Mouse (Mus musculus) right cerebral cortex, postnatal 10 days (tissue): ENCODE data around the gene Dapk2.

Experiments
- DNase-seq, 2 experiments: peaks; one replicate each; pipeline ENCODE4 v3.0.0; 2021; ENCODE audit warnings: low spot score in 2 of 2

The Dapk2 gene

DNA sequence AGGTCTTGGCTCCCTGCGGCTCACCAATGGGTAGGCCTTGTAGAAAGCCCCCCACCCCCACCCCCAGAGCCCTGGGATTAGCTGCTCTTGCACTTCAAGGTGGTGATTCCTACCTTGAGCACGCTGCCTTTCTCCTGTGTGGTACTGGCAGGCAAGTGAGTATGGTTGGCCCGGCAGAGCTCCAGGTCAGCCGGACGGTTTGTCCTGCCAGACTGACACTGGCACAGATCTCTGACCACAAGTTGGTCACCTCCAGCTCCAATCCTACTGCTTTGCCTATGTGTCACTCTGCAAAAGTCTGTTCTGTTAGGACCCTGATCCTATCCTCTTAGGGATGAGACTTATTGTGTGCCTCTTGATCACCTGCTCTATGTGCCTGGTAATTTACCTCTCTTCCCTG lies 26.5 kb downstream of the Dapk2 start:
- no peak for DNase-seq

DNA sequence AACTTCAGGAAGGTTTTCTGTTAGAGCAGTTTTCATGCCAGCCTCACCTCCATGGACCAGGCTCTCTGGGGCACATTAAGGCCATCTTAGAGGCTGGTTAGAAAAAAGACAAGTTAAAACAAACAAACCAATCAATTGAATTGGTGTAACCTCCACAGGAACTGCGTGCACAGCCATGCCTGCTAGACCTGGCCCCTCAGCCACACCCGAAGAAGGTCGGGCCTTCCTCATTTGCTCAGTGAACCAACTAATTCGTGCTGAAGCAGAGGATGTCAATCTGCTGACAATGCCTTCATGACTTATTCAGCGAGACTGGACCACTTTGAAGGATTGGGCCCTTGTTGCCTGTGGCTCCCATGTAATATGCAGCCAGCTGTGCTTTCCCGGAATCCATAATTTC lies 28.4 kb downstream of the Dapk2 start:
- DNase-seq: no peak

DNA sequence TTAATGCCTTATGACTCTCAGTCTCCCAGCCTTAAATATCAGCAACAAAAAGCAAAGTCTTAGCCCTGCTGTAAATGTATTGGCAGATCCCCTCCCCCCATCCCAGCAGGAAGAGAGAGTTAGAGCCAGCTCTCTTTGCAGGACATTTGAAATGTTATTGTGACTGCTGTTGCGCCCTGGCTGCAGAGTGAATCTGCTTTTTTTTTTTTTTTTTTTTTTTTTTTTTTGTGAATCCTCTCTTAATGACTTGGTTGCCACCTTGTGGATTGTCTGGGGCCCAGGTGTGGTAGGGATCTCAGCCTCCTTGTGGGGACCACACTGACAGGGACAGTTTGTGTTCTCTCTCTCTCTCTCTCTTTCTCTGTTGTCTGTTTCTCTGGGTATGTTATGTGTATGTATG lies 31.0 kb downstream of the Dapk2 start:
- DNase-seq: no peak

DNA sequence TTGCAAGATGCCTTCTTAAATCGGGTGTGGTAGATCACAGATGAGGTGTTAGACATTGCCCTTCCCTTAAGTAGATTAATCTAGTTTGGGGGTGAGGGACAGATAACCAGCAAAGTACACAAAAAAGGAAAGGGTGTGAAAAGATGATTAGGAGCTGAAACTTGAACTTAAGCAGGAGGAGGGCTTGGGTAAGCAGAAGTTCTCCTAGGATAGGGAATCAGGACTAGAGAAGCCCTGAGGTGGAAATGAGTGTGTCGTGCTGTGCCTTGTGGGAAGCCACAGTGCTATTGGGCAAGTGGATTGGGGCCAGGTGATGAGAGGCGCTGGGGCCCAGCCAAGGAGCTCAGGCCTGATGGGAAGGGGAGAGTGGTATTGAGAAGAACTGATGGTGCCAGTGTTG lies 36.0 kb downstream of the Dapk2 start:
- DNase-seq: no peak

DNA sequence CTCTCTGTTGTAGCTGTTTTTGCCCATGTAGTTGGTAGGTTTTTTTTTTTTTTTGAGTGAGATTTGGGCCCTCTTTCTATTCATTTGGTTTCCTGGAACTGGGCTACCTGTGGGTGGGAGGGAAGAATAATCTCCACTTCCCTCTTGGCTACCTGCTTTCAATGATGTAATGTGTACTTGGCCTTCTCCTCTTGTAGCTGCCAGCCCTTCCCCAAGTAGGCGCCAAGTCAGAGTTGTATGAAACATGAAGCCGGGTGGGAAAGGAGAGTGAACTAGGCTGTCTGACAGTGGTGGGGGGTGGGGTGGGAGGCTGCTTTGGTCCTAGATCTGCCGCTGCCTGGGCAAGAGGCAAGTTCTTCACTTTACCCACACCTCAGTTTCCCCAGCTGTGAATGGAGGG lies 38.5 kb downstream of the Dapk2 start:
- no peak for DNase-seq

DNA sequence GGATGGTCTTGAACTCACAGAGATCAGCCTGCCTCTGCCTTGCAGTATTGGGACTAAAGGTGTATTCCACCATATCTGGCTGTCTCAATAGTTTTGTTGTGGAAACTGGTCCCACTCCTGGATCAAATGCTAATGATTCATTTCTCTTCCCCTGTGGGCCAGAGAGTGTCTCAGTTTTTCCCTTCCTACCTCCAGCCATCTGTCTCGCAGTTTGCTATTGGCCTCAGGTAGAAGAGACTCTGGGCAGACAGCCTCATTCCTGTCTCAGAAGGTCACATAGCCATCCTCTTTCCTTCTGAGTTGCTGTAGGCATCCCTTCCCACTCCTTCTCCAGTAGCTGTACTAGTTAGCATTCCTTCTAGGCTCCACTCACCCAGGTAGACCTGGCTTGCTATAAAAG lies 40.5 kb downstream of the Dapk2 start:
- DNase-seq: no peak

DNA sequence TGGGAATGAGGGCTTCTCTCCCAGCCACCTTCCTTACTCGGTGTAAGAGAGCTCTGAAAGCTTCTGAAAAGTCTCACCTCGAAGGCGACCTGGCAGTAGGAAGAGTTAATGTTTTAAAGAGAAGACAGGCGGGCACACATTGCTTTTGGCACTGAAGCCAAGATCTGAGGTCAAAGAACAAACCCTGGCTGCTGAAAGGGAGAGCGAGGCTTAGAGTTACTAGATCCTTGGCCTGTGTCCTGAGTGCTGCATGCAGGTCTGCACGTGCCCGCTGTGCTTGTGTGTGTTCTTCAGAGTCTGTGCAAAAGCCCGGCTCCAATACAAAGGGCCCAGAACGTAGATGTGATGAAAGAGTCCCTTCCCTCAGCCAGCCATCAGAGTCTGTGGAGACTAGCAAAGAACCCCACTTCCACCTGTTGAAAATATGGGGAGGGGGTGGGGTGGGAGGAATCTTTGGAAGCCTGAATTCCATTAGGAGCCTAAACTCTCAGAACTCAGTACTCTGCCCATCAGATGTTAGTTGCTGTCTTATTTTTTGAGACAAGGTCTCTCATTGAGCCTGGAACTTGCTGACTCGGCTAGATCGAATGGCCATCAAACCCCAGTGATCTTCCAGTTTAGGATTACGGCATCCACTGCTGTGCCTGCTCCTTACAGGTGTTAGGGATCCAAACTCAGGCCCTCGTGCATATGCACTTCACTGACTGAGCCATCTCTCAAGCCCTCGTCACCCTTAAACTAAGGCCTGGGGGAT lies 41.8 kb downstream of the Dapk2 start:
- DNase-seq: no peak

DNA sequence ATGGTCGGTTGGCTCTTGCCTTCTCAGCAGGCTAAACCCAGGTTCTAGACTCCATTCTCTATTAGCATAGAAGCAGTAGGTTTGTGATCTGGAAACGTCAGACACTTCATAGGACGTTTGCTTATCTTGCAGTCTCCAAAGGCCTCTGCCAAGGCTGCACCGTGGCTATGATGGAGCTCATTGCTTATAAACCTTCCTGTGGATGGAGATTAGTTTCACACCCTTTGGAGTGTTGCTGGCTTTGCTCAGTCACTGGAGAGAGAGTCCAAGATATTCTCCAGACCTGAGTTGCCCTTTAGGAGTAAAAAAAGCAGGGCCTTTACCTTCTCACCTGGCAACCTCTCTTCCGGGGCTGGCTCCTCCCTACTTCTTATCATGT lies 42.4 kb downstream of the Dapk2 start:
- DNase-seq: no peak

DNA sequence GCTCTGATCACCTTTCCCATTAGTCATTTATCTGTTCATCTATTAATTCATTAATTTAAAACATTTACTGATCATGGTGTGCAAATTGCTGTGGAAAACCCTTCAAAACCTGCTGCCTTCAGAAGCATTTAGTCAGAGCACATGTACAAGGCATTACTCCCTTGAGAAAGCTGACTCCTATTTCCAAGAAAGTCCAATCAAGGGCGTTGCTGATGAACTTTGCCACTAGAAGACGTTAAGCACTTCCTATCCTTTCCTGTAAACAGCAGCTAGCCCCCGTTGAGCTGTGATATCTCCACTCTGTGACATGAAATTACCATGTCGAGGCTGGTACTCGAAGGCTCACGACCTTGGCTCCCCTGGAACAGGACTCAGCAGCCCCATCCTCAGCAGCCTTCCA lies 43.6 kb downstream of the Dapk2 start:
- DNase-seq: no peak

DNA sequence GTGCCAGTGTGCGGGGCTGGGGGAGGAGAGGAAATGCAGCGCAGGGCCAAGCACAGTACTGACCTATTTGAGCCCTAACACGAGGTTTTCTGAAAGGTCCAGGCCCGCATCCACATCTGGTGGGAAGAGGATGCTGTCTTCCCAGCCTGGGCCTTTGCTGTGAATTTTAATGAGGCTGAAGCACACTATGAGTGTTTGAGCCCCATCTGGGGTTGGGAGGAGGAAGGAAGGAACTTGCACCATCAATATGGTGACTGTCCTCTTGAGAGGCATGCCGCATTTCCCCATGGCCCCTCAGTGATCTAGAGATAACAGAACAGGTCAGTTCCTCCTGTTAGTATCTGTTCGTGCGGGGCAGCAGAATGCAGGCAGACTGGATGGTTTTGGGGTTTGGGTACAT lies 44.4 kb downstream of the Dapk2 start:
- no peak for DNase-seq

DNA sequence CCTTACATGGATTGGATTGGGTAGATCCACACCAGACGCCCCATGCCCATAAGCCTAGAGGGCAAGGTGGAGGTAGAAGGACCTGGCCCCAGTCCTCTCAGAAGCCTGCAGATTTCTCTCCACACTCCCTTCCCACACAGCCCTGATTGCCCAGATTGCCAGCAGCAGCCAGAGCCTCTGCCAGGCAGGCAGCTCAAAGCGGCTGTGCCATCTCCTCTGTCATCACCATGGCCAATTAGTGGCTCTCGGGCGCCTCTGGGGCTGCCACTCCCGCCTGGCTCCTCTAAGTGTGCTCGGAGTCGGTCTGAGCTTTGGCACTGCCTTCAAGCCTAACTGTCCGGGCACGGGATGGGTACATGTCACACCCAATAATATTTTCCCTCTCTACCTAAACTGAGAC lies 47.7 kb downstream of the Dapk2 start:
- DNase-seq: peak; percentile 24 to 33

DNA sequence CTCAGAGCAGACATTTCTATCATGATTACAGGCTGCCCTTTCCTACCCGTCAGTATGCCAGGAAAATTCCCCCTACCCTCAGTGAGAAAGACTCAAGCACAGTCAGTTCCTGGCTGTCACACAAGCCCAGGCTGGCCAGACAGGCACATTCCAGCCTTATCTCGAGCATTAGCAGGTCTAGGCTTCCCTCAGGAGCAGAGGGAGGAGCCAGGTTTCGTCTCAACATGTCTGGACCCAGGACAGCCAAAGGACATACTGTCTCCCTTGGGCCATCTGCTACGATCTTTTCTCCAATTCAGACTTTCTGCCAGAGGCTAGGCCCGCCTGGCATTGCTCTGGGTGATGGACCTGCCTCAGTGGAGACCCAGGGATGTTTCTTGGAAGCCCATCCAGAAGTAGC lies 48.8 kb downstream of the Dapk2 start:
- no peak for DNase-seq

DNA sequence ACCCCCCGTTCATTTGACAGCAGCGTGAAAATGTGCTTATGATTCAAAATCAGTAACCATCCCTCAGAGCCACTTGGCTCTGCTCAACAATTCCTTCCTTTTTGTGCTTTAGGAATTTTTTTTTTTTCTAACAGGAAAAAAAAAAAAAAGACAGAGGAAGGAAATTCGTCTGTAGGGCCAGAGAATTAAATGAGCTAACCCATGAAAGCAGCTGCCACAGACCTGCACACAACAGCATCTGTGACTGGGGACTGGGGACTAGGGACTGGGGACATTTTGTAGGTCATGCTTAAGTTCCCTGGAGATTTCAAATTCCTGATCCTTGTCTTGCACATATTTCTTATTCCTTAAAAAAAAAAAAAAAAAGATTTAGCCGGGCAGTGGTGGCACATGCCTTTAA lies 53.4 kb downstream of the Dapk2 start:
- no peak for DNase-seq

DNA sequence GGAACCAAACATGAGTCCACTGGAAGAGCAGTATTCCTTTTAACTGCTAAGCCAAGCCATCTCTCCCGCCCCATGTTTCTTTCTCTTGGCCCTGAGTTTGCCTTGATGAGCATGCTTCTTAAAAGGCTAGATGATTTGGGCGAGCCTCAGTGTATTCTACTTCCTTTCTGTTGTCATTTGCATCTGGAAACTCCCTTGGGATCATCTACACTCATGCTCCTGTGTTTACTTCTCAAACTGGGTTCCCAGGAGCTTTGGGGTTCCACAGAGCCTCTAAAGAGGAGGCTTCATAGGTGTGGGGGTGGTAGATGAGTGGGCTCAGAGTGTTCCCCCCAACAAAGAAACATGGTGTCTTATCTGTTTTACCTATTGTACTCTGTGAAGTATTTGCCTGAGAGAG lies 54.1 kb downstream of the Dapk2 start:
- DNase-seq: no peak

DNA sequence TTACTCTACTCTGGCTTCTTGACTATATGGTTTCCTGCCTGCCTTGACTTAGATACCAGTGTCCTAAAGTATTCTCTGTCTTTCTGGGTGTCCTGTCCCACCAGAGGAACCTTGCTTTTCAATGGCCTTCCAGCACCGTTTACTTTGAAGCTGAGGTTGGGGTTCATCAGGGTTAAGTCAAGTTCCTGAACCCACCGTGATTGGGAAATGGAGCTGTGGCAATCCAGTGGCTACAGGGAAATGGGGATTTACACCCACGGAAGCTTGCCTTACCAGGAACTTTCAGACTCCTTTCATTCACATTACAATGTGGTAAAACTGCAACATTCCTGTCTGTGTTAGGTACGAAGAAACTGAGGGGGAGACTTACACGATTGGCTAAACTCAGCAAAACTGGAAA lies 54.8 kb downstream of the Dapk2 start:
- no peak for DNase-seq

DNA sequence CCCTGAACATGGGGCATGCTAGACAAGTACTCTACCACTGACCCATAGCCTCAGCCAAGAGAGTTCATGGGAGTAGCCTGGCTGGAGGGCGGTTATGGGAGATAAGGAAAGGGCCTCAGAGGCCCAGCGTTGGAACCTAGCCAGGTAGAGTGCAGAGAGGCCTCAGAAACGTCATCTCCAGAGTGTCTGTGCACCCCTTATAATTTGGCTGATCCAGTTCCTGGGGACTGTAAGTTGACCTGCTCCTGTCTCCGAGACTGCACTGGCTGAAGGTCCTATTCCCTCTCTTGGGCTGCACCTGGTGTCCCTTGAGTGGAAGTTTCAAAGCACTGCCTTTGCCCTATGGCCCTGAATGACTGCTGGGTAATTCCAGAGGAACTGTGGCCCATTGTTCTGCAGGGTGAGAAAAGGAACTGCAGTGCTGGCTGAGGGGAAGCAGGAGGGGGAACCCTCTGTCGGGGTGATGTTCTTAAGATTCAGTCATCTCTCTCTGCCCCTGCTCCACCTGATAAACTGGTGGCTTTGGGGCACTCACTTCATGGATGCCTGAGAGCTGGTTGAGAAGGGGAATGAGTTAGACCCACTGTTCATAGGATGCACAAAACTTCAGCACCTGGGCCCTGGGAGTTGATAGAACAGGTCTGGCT lies 55.5 kb downstream of the Dapk2 start:
- DNase-seq: no peak

DNA sequence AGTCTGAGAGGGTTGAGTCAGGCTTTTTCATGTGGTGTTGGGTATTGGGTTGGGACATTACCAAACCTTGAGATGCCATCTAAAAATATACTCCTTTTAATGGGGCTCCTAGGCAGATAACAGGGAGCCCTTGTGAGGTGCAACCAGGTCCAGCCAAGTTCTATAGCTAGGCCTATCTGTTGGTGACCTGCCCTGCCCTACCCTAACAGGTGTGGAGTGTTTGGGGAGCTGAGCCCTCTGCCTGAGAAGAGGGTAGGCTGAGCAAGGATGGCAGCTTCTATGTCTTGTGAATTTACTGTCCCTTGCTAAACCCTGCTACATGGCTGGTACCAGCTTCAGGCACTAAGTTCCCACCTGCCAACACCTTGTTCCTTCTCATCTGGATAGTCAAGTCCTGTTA lies 57.5 kb downstream of the Dapk2 start:
- DNase-seq: no peak

DNA sequence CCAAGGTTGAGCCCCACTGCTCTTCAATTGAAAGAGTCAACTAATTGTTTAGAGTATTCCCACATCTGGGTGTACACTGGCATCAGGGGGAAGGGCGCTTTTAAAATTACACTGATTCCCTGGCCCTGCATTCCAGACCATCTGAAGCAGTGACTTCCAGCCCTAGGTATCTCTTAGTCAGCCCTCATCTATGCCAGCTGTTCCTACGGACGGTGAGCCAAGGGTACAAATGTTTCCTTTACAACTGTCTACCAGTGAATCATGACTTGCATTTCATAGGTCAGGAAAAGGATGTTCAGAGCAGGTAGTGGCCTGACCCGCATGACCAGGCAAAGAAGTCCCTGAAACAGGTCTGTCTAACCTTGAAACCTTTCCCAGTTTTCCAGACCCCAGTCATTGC lies 59.9 kb downstream of the Dapk2 start:
- DNase-seq: no peak

DNA sequence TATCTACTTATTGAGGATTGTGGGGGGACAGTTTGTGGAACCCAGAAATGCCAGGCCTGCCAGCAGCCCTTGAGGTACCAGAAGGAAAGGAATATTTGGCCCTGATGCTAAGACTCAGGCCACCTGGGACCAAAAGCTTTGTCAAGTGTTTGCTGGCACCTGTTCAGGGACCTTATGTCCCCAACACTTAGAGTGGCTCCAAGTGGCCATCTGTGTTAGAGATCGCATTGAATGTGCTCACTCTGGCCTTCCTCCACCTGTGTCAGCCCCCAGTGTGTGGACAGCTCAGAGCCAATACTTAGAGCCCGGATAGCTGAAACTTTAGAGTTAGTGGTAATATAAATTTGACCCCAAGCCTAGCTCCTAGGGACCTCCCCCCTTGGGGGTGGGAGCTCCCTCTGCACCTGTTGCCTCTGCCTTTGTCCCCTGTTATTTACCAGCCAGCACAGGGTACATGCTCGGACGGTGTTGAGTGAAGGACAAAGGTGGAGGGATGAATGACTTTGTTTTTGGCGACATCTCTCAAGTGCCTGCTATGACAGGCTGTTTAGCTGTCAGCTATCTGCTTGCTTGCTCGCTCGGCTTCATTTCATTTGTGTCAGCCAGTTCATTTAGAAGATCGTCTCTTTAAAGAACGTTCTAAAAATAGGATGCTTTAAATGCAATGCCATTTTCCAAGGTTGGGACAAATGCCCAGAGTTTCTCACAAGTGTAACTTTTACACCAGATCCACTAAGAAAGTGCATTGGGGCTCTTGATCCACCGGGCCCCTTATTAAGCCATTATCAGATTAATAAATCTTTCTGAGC lies 61.1 kb downstream of the Dapk2 start:
- peak in 1 of 2 experiments; percentile 28 for DNase-seq

DNA sequence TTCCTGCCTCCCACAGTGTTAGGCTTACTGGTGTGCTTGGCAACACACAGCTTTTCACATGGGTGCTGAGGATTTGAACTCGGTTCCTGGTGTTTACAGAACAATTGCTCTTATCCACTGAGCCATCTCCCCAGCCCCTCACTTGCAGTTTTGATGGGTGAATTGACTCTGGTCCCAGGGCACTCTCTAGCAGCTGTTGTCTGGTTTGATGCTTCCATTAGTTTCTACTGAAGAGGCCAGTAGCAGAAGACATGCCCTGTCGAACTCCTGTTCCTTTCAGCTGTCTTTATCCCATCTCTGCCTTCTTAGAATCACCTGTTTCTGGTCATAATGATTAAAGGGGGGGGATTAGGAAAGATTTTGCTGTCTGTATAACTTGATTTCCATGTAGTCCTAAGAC lies 65.8 kb downstream of the Dapk2 start:
- DNase-seq: no peak

DNA sequence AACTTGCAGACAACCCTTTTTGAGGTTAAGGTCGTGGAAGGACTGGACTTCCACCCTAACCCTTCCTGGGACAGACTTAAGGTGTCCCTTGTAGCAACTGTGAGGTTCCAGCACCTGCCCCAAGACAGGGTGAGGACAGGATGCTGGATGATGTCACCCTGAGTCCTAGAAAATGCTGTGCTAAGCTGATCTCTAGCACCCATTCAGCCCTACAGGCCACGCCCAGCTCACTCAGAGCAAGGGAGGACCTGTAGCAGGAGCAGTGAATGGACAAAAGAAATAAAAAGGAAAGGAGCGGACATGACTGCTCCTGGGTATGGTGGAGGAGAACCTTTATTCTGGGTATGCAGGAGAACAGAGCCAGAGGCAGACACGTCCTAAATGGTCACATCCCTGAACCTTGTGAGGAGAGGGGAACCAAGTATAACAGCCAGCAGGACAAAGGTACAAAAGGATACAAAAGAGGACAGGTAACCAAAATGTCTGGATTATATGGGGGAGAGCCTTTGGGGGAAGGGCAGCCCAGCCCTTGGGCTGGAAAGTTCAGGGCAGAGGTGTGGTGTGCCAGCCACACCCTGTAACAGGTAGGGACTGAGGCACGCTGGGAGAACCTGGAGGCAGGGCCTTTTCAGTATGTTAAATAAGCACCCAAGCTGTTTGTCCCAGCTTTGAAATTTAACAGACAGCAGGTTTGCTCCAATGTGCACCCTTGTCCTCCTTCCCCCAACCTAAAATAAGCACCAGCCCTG lies 67.9 kb downstream of the Dapk2 start:
- DNase-seq: no peak

DNA sequence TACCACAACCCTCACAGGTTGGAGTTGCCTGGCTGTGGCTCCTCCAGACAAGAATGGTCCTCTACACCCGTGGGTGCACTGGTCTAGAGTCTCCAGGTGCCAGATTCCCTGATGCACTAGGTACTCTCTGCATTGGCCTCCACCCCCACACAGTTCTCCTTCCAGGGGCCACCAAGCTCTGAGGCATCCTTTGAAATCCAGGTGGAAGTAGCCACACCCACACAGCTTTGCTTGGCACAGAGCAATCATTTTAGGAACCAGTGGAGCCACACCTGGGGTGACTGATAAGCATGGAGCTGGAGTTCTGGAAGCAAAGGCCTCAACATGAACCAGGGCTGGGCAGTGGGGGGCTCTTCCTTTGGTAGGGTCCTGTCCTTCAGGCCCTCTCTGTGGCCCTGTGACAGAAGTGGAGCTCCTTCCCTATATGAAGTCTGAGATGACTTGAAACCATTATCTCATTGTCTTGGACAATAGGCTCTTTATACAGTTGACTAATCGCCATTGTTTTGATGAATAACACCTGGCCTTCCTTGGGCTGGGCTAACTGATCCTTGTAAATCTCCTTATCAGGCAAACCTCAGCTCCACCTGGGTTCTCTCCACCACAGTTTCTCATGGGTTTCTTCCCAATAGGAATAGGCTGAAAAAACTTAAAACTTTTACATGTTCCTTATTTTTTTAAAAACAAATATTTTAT lies 70.6 kb downstream of the Dapk2 start:
- no peak for DNase-seq
